Comparison of ENCODE assay signal across 26 mouse cellular contexts in genomic region chr8:6907682-6908081, GRCm38 (mm10).
DNase-seq lines count a peak whose midpoint lies in the region; ATAC-seq lines count a peak whose summit lies in the region.
"Had no signal": no experiment of that assay in that cellular context is flagged by ENCODE, and none has a peak within 500 bp of the region (broad histone marks: within the 10 kb centered on the region; RNA-seq: fewer than 3 reads in every experiment).

No protein-coding gene starts in this region.

- no peak overlapping the region for H3K4me3 ChIP-seq in limb, embryonic 12.5 days (replicated peaks)
- H3K4me3 ChIP-seq in limb, embryonic 10.5 days = no peak overlapping the region
- H3K4me3 ChIP-seq in limb, embryonic 13.5 days = peak overlapping the region; percentile 4; the same call in 1 of the 2 replicates
- H3K4me3 ChIP-seq in limb, embryonic 15.5 days = no peak overlapping the region
- no peak overlapping the region for H3K4me3 ChIP-seq in forebrain, embryonic 12.5 days (replicated peaks)
- H3K4me3 ChIP-seq: embryonic facial prominence, embryonic 13.5 days; forebrain, embryonic 10.5 days; heart, embryonic 12.5 days; heart, embryonic 15.5 days; hindbrain, embryonic 10.5 days; hindbrain, embryonic 13.5 days had no signal

- 0 out of 2 replicates have a peak overlapping the region, but pooled peaks have one; percentile 18 for H3K27ac ChIP-seq in limb, embryonic 12.5 days
- no peak overlapping the region for H3K27ac ChIP-seq in limb, embryonic 10.5 days
- no peak overlapping the region for H3K27ac ChIP-seq in limb, embryonic 13.5 days
- H3K27ac ChIP-seq in limb, embryonic 15.5 days = no peak overlapping the region
- no peak overlapping the region for H3K27ac ChIP-seq in forebrain, embryonic 12.5 days
- H3K27ac ChIP-seq: embryonic facial prominence, embryonic 13.5 days; forebrain, embryonic 10.5 days; heart, embryonic 15.5 days; hindbrain, embryonic 10.5 days; hindbrain, embryonic 13.5 days had no signal

- 0 out of 2 replicates have a peak, but pooled peaks cover 3% of the 10 kb centered on the region for H3K4me1 ChIP-seq in limb, embryonic 12.5 days (replicated peaks)
- H3K4me1 ChIP-seq in limb, embryonic 10.5 days = 0 out of 2 replicates have a peak, but pooled peaks cover 3% of the 10 kb centered on the region
- H3K4me1 ChIP-seq in limb, embryonic 13.5 days = peaks cover 6% of the 10 kb centered on the region; the same call in 1 of the 2 replicates
- no peaks in the 10 kb centered on the region for H3K4me1 ChIP-seq in limb, embryonic 15.5 days
- H3K4me1 ChIP-seq in forebrain, embryonic 12.5 days = no peaks in the 10 kb centered on the region
- H3K4me1 ChIP-seq: embryonic facial prominence, embryonic 13.5 days; forebrain, embryonic 10.5 days; heart, embryonic 12.5 days; heart, embryonic 15.5 days; hindbrain, embryonic 10.5 days; hindbrain, embryonic 13.5 days had no signal

- H3K9me3 ChIP-seq in limb, embryonic 12.5 days = no peaks in the 10 kb centered on the region
- no peaks in the 10 kb centered on the region for H3K9me3 ChIP-seq in limb, embryonic 10.5 days (replicated peaks)
- no peaks in the 10 kb centered on the region; the same call in 1 of the 2 replicates for H3K9me3 ChIP-seq in limb, embryonic 13.5 days
- H3K9me3 ChIP-seq in limb, embryonic 15.5 days = no peaks in the 10 kb centered on the region
- H3K9me3 ChIP-seq in forebrain, embryonic 12.5 days = no peaks in the 10 kb centered on the region
- H3K9me3 ChIP-seq: embryonic facial prominence, embryonic 13.5 days; forebrain, embryonic 10.5 days; heart, embryonic 12.5 days; heart, embryonic 15.5 days; hindbrain, embryonic 10.5 days; hindbrain, embryonic 13.5 days had no signal

- no peak for DNase-seq in limb, embryonic 10.5 days (ENCODE audit: low spot score)
- no peak for DNase-seq in retina, embryonic 14.5 days (ENCODE audit: low spot score)
- DNase-seq: adrenal gland, adult 2 months; adrenal gland, postnatal 14 days; cerebellum, adult 11 months; cerebellum, adult 2 months; cerebellum, adult 9-11 months; cerebellum, postnatal 25 days; forebrain, postnatal 0 days; gastrocnemius, postnatal 25 days; heart, adult 18-20 months; heart, postnatal 10 days; heart, postnatal 36 days had no signal

- H3K9ac ChIP-seq in limb, embryonic 12.5 days (replicated peaks) = no peak overlapping the region
- H3K9ac ChIP-seq in limb, embryonic 13.5 days = no peak overlapping the region
- no peak overlapping the region for H3K9ac ChIP-seq in limb, embryonic 15.5 days
- no peak overlapping the region for H3K9ac ChIP-seq in forebrain, embryonic 12.5 days
- H3K9ac ChIP-seq: embryonic facial prominence, embryonic 13.5 days; forebrain, postnatal 0 days; heart, embryonic 12.5 days; heart, embryonic 15.5 days; hindbrain, embryonic 13.5 days had no signal

- 48% methylated on average over 3 of the region's 3 CpGs for WGBS in limb, embryonic 12.5 days
- WGBS in limb, embryonic 10.5 days = 83% methylated on average over 3 of the region's 3 CpGs
- WGBS in limb, embryonic 13.5 days = 26% methylated on average over 3 of the region's 3 CpGs
- WGBS in limb, embryonic 15.5 days = 31% methylated on average over 3 of the region's 3 CpGs
- 77% methylated on average over 3 of the region's 3 CpGs for WGBS in forebrain, embryonic 12.5 days

- peak overlapping the region; percentile 11 for H3K4me2 ChIP-seq in limb, embryonic 12.5 days
- H3K4me2 ChIP-seq in limb, embryonic 13.5 days (replicated peaks) = peak overlapping the region; percentile 39
- 0 out of 2 replicates have a peak overlapping the region, but pooled peaks have one; percentile 14 for H3K4me2 ChIP-seq in limb, embryonic 15.5 days
- H3K4me2 ChIP-seq in forebrain, embryonic 12.5 days = no peak overlapping the region
- H3K4me2 ChIP-seq: embryonic facial prominence, embryonic 13.5 days; heart, embryonic 12.5 days; heart, embryonic 15.5 days; hindbrain, embryonic 13.5 days had no signal

- ATAC-seq in limb, embryonic 12.5 days (ENCODE audit: insufficient number of reproducible peaks, insufficient read depth, low FRiP score, low TSS enrichment, low read depth) = 0 out of 2 replicates have a peak, but pooled peaks have one; percentile 37
- peak; percentile 82 for ATAC-seq in limb, embryonic 13.5 days (ENCODE audit: low FRiP score, low read depth)
- ATAC-seq in limb, embryonic 15.5 days (ENCODE audit: insufficient number of reproducible peaks, low FRiP score, low TSS enrichment, low read depth) = no peak
- no peak for ATAC-seq in forebrain, embryonic 12.5 days (ENCODE audit: low FRiP score)
- ATAC-seq: CD4-positive, CD25-positive, alpha-beta regulatory T cell, adult 4 months; forebrain, embryonic 14.5 days; forebrain, postnatal 0 days; hindbrain, embryonic 16.5 days had no signal

- no peaks in the 10 kb centered on the region for H3K27me3 ChIP-seq in limb, embryonic 12.5 days
- H3K27me3 ChIP-seq in limb, embryonic 10.5 days (ENCODE audit: low read depth, poor library complexity, severe bottlenecking) = no peaks in the 10 kb centered on the region
- H3K27me3 ChIP-seq in limb, embryonic 13.5 days = no peaks in the 10 kb centered on the region
- no peaks in the 10 kb centered on the region for H3K27me3 ChIP-seq in limb, embryonic 15.5 days
- H3K27me3 ChIP-seq in forebrain, embryonic 12.5 days = no peaks in the 10 kb centered on the region
- H3K27me3 ChIP-seq: embryonic facial prominence, embryonic 13.5 days; heart, embryonic 12.5 days; heart, embryonic 15.5 days; hindbrain, embryonic 13.5 days had no signal

- H3K36me3 ChIP-seq in limb, embryonic 12.5 days = no peaks in the 10 kb centered on the region
- H3K36me3 ChIP-seq in limb, embryonic 10.5 days = no peaks in the 10 kb centered on the region
- H3K36me3 ChIP-seq in limb, embryonic 13.5 days = no peaks in the 10 kb centered on the region
- no peaks in the 10 kb centered on the region for H3K36me3 ChIP-seq in limb, embryonic 15.5 days
- H3K36me3 ChIP-seq in forebrain, embryonic 12.5 days (replicated peaks) = no peaks in the 10 kb centered on the region
- H3K36me3 ChIP-seq: embryonic facial prominence, embryonic 13.5 days; forebrain, embryonic 10.5 days; heart, embryonic 12.5 days; heart, embryonic 15.5 days; hindbrain, embryonic 10.5 days; hindbrain, embryonic 13.5 days had no signal

Comparison
In these comparisons a context has a peak if more than half of its experiments do, and no peak if none do; other contexts are left out.
1. ATAC-seq: peak in limb, embryonic 12.5 days (single experiment) and limb, embryonic 13.5 days (single experiment); none in limb, embryonic 15.5 days (single experiment) and forebrain, embryonic 12.5 days (single experiment).